Mouse (Mus musculus): ENCODE results near the gene Pabpn1l. TPM values are rescaled to one million over a fixed set of nuclear protein-coding genes. Genes with fewer than 3 reads are reported as not detected.

Pabpn1l gene
- total RNA-seq (2021): not detected
- long read RNA-seq, partial matches to known transcripts: 1 of 1 reads
- long read RNA-seq, other reads (novel, unspliced or antisense): 0 of 1 reads

GRCm38 (mm10) chr8:122622727-122623126, at the start of gene Pabpn1l:
Pabpn1l (minus strand) TSS chr8:122622739.
- no peak for DNase-seq (ENCODE audit: low spot score in 2 of 2)

GRCm38 (mm10) chr8:122671894-122672293, 49.4 kb upstream of the Pabpn1l start:
- no peak for DNase-seq (ENCODE audit: low spot score in 2 of 2)

- no peak for DNase-seq (ENCODE audit: low spot score in 2 of 2)
These were observed 48.2 kb upstream of the Pabpn1l start for GRCm38 (mm10) chr8:122670718-122671117.

GRCm38 (mm10) chr8:122670001-122670400, 47.5 kb upstream of the Pabpn1l start:
- no peak for DNase-seq (ENCODE audit: low spot score in 2 of 2)

GRCm38 (mm10) chr8:122669370-122669769, 46.8 kb upstream of the Pabpn1l start:
- no peak for DNase-seq (ENCODE audit: low spot score in 2 of 2)

- peak; percentile 43 to 49 for DNase-seq (ENCODE audit: low spot score in 2 of 2)
These were observed 45.3 kb upstream of the Pabpn1l start for GRCm38 (mm10) chr8:122667854-122668253.

GRCm38 (mm10) chr8:122666827-122667226, 44.3 kb upstream of the Pabpn1l start:
- peak; percentile 36 to 47 for DNase-seq (ENCODE audit: low spot score in 2 of 2)

GRCm38 (mm10) chr8:122666338-122666764, 43.8 kb upstream of the Pabpn1l start:
- no peak for DNase-seq (ENCODE audit: low spot score in 2 of 2)

GRCm38 (mm10) chr8:122665667-122666316, 43.3 kb upstream of the Pabpn1l start:
- peak; percentile 66 to 73 for DNase-seq (ENCODE audit: low spot score in 2 of 2)

- peak; percentile 40 to 50 for DNase-seq (ENCODE audit: low spot score in 2 of 2)
These were observed 42.7 kb upstream of the Pabpn1l start for GRCm38 (mm10) chr8:122665221-122665620.

- DNase-seq (ENCODE audit: low spot score in 2 of 2): no peak
These were observed 41.1 kb upstream of the Pabpn1l start for GRCm38 (mm10) chr8:122663670-122664069.

GRCm38 (mm10) chr8:122663106-122663505, 40.6 kb upstream of the Pabpn1l start:
- DNase-seq (ENCODE audit: low spot score in 2 of 2): no peak

GRCm38 (mm10) chr8:122661894-122662293, 39.4 kb upstream of the Pabpn1l start:
- no peak for DNase-seq (ENCODE audit: low spot score in 2 of 2)

- DNase-seq (ENCODE audit: low spot score in 2 of 2): peak; percentile 82 to 83
These were observed 38.6 kb upstream of the Pabpn1l start for GRCm38 (mm10) chr8:122661138-122661537.

GRCm38 (mm10) chr8:122660022-122660421, 37.5 kb upstream of the Pabpn1l start:
- DNase-seq (ENCODE audit: low spot score in 2 of 2): peak in 1 of 2 experiments; percentile 44

- DNase-seq (ENCODE audit: low spot score in 2 of 2): no peak
These were observed 36.2 kb upstream of the Pabpn1l start for GRCm38 (mm10) chr8:122658807-122659160.

GRCm38 (mm10) chr8:122658149-122658806, 35.7 kb upstream of the Pabpn1l start:
- DNase-seq (ENCODE audit: low spot score in 2 of 2): no peak

GRCm38 (mm10) chr8:122656056-122656999, 33.8 kb upstream of the Pabpn1l start:
- DNase-seq (ENCODE audit: low spot score in 2 of 2): no peak

GRCm38 (mm10) chr8:122654768-122655167, 32.2 kb upstream of the Pabpn1l start:
- no peak for DNase-seq (ENCODE audit: low spot score in 2 of 2)

- DNase-seq (ENCODE audit: low spot score in 2 of 2): no peak
These were observed 30.1 kb upstream of the Pabpn1l start for GRCm38 (mm10) chr8:122652643-122653042.

- no peak for DNase-seq (ENCODE audit: low spot score in 2 of 2)
These were observed 28.9 kb upstream of the Pabpn1l start for GRCm38 (mm10) chr8:122651326-122651921.

Measured in layer of hippocampus, postnatal 10 days (tissue).